Mouse (Mus musculus): Measurements from ENCODE around the gene Farsa. TPM values are rescaled to one million over a fixed set of nuclear protein-coding genes. Genes with fewer than 3 reads are reported as not detected.

Farsa gene
- polyA plus RNA-seq, 1 experiment from 2014 or later, result 98.6 TPM

- Histone ChIP-seq H3K4me3 (peak overlapping the region; percentile 81), H3K4me1 (peaks cover 91% of the 10 kb centered on the region), H3K27me3 (replicated peaks) (no peaks in the 10 kb centered on the region)
Measured at GRCm38 (mm10) chr8:84837912-84838470, 18.8 kb upstream of the Farsa start.

GRCm38 (mm10) chr8:84838513-84838912 lies 18.3 kb upstream of the Farsa start:
- 33% methylated on average over 5 of the region's 5 CpGs for WGBS (ENCODE audit: insufficient replicate concordance)
- peak; percentile 89 for ATAC-seq
- Histone ChIP-seq H3K27ac (peak overlapping the region; percentile 96), H3K27me3 (replicated peaks) (no peaks in the 10 kb centered on the region), H3K9ac (peak overlapping the region; percentile 90), H3K4me2 (peak overlapping the region; percentile 81), H3K4me3 (peak overlapping the region; percentile 81), H3K4me1 (peaks cover 91% of the 10 kb centered on the region), H3K36me3 (peaks cover 86% of the 10 kb centered on the region), H3K9me3 (replicated peaks) (no peaks in the 10 kb centered on the region)

More at GRCm38 (mm10) chr8:84837912-84838470, 18.8 kb upstream of the Farsa start:
- peak overlapping the region; percentile 81 for H3K4me2 ChIP-seq
- 78% methylated on average over 15 of the region's 15 CpGs for WGBS (ENCODE audit: insufficient replicate concordance)
- H3K9me3 ChIP-seq (replicated peaks), result no peaks in the 10 kb centered on the region
- peak overlapping the region; percentile 96 for H3K27ac ChIP-seq
- no peak for ATAC-seq
- H3K36me3 ChIP-seq, result peaks cover 84% of the 10 kb centered on the region
- peak overlapping the region; percentile 88 for H3K9ac ChIP-seq

GRCm38 (mm10) chr8:84839411-84839810 lies 17.4 kb upstream of the Farsa start:
- peak overlapping the region; percentile 90 for H3K9ac ChIP-seq
- WGBS (ENCODE audit: insufficient replicate concordance), result 79% methylated on average over 2 of the region's 2 CpGs
- H3K4me1 ChIP-seq, result peaks cover 91% of the 10 kb centered on the region
- peak overlapping the region; percentile 95 for H3K27ac ChIP-seq
- peak overlapping the region; percentile 81 for H3K4me2 ChIP-seq
- no peaks in the 10 kb centered on the region for H3K27me3 ChIP-seq (replicated peaks)
- H3K36me3 ChIP-seq, result peaks cover 86% of the 10 kb centered on the region
- H3K9me3 ChIP-seq (replicated peaks), result no peaks in the 10 kb centered on the region
- peak overlapping the region; percentile 81 for H3K4me3 ChIP-seq
- no peak for ATAC-seq

GRCm38 (mm10) chr8:84839875-84840247 lies 16.9 kb upstream of the Farsa start:
- H3K4me2 ChIP-seq, result peak overlapping the region; percentile 81
- peaks cover 91% of the 10 kb centered on the region for H3K4me1 ChIP-seq
- peaks cover 86% of the 10 kb centered on the region for H3K36me3 ChIP-seq
- H3K27ac ChIP-seq, result peak overlapping the region; percentile 95
- H3K9me3 ChIP-seq (replicated peaks), result no peaks in the 10 kb centered on the region
- 2% methylated on average over 7 of the region's 7 CpGs for WGBS (ENCODE audit: insufficient replicate concordance)
- ATAC-seq, result no peak
- peak overlapping the region; percentile 90 for H3K9ac ChIP-seq
- H3K4me3 ChIP-seq, result peak overlapping the region; percentile 81
- no peaks in the 10 kb centered on the region for H3K27me3 ChIP-seq (replicated peaks)

- peak within 1 kb of the TSS; percentile 81 for H3K4me2 ChIP-seq
- WGBS (ENCODE audit: insufficient replicate concordance), result under 1% methylated on average over 51 of the region's 55 CpGs
- H3K9me3 ChIP-seq (replicated peaks), result no peaks in the 10 kb centered on the region
- ATAC-seq, result peak; percentile 87
- H3K36me3 ChIP-seq, result peaks cover 86% of the 10 kb centered on the region
- peak within 1 kb of the TSS; percentile 90 for H3K9ac ChIP-seq
- H3K4me3 ChIP-seq, result peak within 1 kb of the TSS; percentile 81
- no peaks in the 10 kb centered on the region for H3K27me3 ChIP-seq (replicated peaks)
- peak within 1 kb of the TSS; percentile 95 for H3K27ac ChIP-seq
- H3K4me1 ChIP-seq, result peaks cover 91% of the 10 kb centered on the region
Measured at GRCm38 (mm10) chr8:84840248-84840999, 16.4 kb upstream of the Farsa start, which contains the start of gene Rad23a. Rad23a (minus strand) TSS chr8:84840665.

GRCm38 (mm10) chr8:84841514-84841913 lies 15.3 kb upstream of the Farsa start:
- Histone ChIP-seq H3K27me3 (replicated peaks) (no peaks in the 10 kb centered on the region), H3K36me3 (peaks cover 82% of the 10 kb centered on the region), H3K4me1 (peaks cover 84% of the 10 kb centered on the region), H3K4me2 (peak overlapping the region; percentile 81; the same call in 1 of the 2 replicates), H3K9me3 (replicated peaks) (no peaks in the 10 kb centered on the region), H3K4me3 (no peak overlapping the region), H3K9ac (no peak overlapping the region), H3K27ac (peak overlapping the region; percentile 95)
- ATAC-seq, result no peak
- 63% methylated on average over 1 of the region's 1 CpGs for WGBS (ENCODE audit: insufficient replicate concordance)

- Histone ChIP-seq H3K27ac (peak overlapping the region; percentile 55), H3K36me3 (peaks cover 52% of the 10 kb centered on the region), H3K9ac (peak overlapping the region; percentile 88), H3K4me2 (peak overlapping the region; percentile 88), H3K9me3 (replicated peaks) (no peaks in the 10 kb centered on the region), H3K4me1 (peaks cover 69% of the 10 kb centered on the region), H3K27me3 (replicated peaks) (no peaks in the 10 kb centered on the region), H3K4me3 (peak overlapping the region; percentile 97)
- no peak for ATAC-seq
- 82% methylated on average over 9 of the region's 9 CpGs for whole genome bisulfite sequencing (ENCODE audit: insufficient replicate concordance)
Measured at GRCm38 (mm10) chr8:84844397-84845070, 12.3 kb upstream of the Farsa start.

- H3K27me3 ChIP-seq (replicated peaks), result no peaks in the 10 kb centered on the region
- H3K4me2 ChIP-seq, result peak overlapping the region; percentile 88
- H3K9ac ChIP-seq, result peak overlapping the region; percentile 88
- peak overlapping the region; percentile 97 for H3K4me3 ChIP-seq
- no peaks in the 10 kb centered on the region for H3K9me3 ChIP-seq (replicated peaks)
- no peak for ATAC-seq
- H3K27ac ChIP-seq, result peak overlapping the region; percentile 87
- WGBS (ENCODE audit: insufficient replicate concordance), result 11% methylated on average over 12 of the region's 12 CpGs
- H3K4me1 ChIP-seq, result peaks cover 68% of the 10 kb centered on the region
- H3K36me3 ChIP-seq, result peaks cover 51% of the 10 kb centered on the region
Measured at GRCm38 (mm10) chr8:84845355-84846093, 11.3 kb upstream of the Farsa start.

GRCm38 (mm10) chr8:84846094-84846721 lies 10.6 kb upstream of the Farsa start:
- peak overlapping the region; percentile 88 for H3K4me2 ChIP-seq
- H3K9ac ChIP-seq, result peak overlapping the region; percentile 88
- peaks cover 49% of the 10 kb centered on the region for H3K36me3 ChIP-seq
- no peaks in the 10 kb centered on the region for H3K9me3 ChIP-seq (replicated peaks)
- peak; percentile 41 for ATAC-seq
- H3K4me1 ChIP-seq, result peaks cover 61% of the 10 kb centered on the region
- H3K4me3 ChIP-seq, result peak overlapping the region; percentile 97
- H3K27ac ChIP-seq, result peak overlapping the region; percentile 87
- WGBS (ENCODE audit: insufficient replicate concordance), result under 1% methylated on average over 30 of the region's 30 CpGs
- no peaks in the 10 kb centered on the region for H3K27me3 ChIP-seq (replicated peaks)

- Histone ChIP-seq H3K4me2 (peak within 1 kb of the TSS; percentile 88), H3K9me3 (replicated peaks) (no peaks in the 10 kb centered on the region), H3K4me1 (peaks cover 53% of the 10 kb centered on the region), H3K36me3 (peaks cover 41% of the 10 kb centered on the region), H3K27me3 (replicated peaks) (no peaks in the 10 kb centered on the region), H3K27ac (peak within 1 kb of the TSS; percentile 97), H3K9ac (peak within 1 kb of the TSS; percentile 88), H3K4me3 (peak within 1 kb of the TSS; percentile 97)
- peak; percentile 98 for ATAC-seq
- WGBS (ENCODE audit: insufficient replicate concordance), result under 1% methylated on average over 55 of the region's 55 CpGs
Measured at GRCm38 (mm10) chr8:84846722-84847572, 9.8 kb upstream of the Farsa start, which contains the start of gene Calr. Calr (minus strand) TSS chr8:84846934.
